Mouse (Mus musculus): Measurements from ENCODE around the gene Fermt3.

GRCm38 (mm10) chr19:6994002-6994401 lies 25.3 kb downstream of the Fermt3 start:
- TF ChIP-seq CTCF (IDR thresholded peaks at IDR 0.05; ENCODE audit: low read depth), result no peak
- no peak for TF ChIP-seq EP300 (optimal IDR thresholded peaks at IDR 0.05)

Measured in stomach, postnatal 0 days (tissue).